Mouse (Mus musculus): Measurements from ENCODE around the gene Lck.

The Lck gene

DNA sequence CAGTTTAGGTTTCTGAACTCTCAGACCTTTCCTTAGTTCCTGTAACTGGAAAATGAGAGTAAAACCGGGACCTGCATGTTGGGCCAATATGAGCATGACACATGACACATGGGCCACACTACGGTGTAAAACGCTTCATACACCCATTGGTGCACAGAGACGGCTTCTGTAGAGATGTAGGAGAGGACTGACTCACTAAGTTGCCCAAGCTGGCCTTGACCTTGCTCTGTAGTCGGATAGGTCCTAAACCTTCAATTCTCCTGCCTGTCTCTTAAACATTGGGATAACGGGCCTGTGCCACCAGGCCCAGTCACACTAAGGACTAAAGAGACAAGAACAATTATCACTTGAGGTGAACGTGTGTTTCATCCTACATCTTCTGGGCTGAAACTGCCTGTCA, 5.1 kb downstream of the Lck start:
- TF ChIP-seq POU5F1 (IDR thresholded peaks at IDR 0.05; ENCODE audit: borderline replicate concordance, low read length) (no peak), NANOG (IDR thresholded peaks at IDR 0.05; ENCODE audit: borderline replicate concordance, low read length) (no peak), CTCF (conservative IDR thresholded peaks at IDR 0.05; ENCODE audit: low read length) (no peak)
- no peaks in the 10 kb centered on the region for H3K9me3 ChIP-seq (ENCODE audit: low read length)

DNA sequence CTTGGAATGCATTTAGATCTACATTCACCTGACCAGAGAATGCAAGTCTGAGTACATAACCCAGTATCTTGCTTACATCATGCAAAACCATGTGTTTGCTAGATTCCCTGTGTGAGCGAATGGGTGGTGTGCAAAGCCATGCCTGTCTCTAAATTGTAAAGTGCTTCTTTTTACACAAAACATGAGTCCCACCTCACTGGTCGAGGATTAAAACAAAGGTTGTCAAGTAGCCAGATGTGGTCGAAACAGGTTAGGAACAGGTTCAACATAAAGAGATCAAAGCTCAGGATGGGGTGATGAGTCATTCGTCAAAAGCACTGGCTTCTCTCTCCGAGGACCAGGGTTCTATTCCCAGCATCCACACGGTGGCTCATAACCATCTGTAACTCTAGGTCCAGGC, 8.3 kb downstream of the Lck start:
- Histone ChIP-seq H3K27me3 (ENCODE audit: insufficient read depth, low read length) (no peaks in the 10 kb centered on the region), H3K9me3 (ENCODE audit: low read length) (no peaks in the 10 kb centered on the region)
- TF ChIP-seq CTCF (conservative IDR thresholded peaks at IDR 0.05; ENCODE audit: low read length) (no peak), NANOG (IDR thresholded peaks at IDR 0.05; ENCODE audit: borderline replicate concordance, low read length) (no peak)

More for the DNA sequence above, 5.1 kb downstream of the Lck start:
- peaks cover 5% of the 10 kb centered on the region; the same call in 1 of the 2 replicates for H3K27me3 ChIP-seq (ENCODE audit: insufficient read depth, low read length)
- no peak overlapping the region for H3K4me3 ChIP-seq (replicated peaks; ENCODE audit: low read length)
- no peaks in the 10 kb centered on the region for H3K36me3 ChIP-seq (ENCODE audit: insufficient read depth, low read length)
- H3K4me1 ChIP-seq (replicated peaks; ENCODE audit: low read depth, low read length): peaks cover 33% of the 10 kb centered on the region

DNA sequence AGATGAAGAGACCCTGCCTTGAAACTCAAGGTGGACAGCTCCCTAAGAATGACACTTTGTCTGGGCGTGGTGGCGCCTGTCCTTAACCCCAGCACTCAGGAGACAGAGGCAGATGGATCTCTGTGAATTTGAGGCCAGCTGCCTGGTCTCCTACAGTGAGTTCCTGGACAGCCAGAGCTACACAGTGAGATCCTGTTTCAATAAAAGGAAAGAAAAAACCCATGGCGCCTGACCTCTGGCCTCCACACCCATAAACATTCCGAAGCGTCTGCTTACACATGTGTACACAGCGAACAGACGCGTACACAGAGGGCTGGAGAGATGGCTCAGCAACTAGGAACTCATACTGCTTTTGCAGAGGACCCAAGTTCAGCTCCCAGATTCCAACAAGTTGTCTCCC, 9.7 kb downstream of the Lck start:
- no peak overlapping the region for H3K4me3 ChIP-seq (replicated peaks; ENCODE audit: low read length)
- no peaks in the 10 kb centered on the region for H3K9me3 ChIP-seq (ENCODE audit: low read length)
- H3K36me3 ChIP-seq (ENCODE audit: insufficient read depth, low read length): no peaks in the 10 kb centered on the region
- no peak for TF ChIP-seq POU5F1 (IDR thresholded peaks at IDR 0.05; ENCODE audit: borderline replicate concordance, low read length)
- no peak for TF ChIP-seq CTCF (conservative IDR thresholded peaks at IDR 0.05; ENCODE audit: low read length)
- TF ChIP-seq NANOG (IDR thresholded peaks at IDR 0.05; ENCODE audit: borderline replicate concordance, low read length): no peak
- no peaks in the 10 kb centered on the region for H3K27me3 ChIP-seq (ENCODE audit: insufficient read depth, low read length)
- peaks cover 4% of the 10 kb centered on the region for H3K4me1 ChIP-seq (replicated peaks; ENCODE audit: low read depth, low read length)

More for the DNA sequence above, 8.3 kb downstream of the Lck start:
- Histone ChIP-seq H3K4me1 (replicated peaks; ENCODE audit: low read depth, low read length) (peaks cover 6% of the 10 kb centered on the region), H3K36me3 (ENCODE audit: insufficient read depth, low read length) (no peaks in the 10 kb centered on the region), H3K4me3 (replicated peaks; ENCODE audit: low read length) (no peak overlapping the region)

DNA sequence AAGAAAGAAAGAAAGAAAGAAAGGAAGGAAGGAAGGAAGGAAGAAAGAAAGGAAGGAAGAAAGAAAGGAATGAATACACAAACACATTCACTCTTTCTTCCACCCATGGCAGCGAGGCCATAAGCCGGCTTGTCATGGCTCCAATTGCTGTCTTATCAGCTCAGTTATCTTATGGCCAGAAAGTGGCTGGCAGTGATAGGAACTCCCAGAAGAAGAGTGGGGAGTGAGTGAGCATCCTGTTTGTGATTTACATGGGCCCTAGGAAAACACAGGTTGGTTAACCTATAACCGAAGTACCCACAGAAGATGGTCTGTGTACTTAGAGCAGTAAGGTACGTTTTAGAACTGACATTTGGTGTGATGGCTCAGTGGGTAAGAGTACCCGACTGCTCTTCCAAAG, 12.3 kb downstream of the Lck start:
- H3K4me3 ChIP-seq (replicated peaks; ENCODE audit: low read length): no peak overlapping the region
- TF ChIP-seq CTCF (conservative IDR thresholded peaks at IDR 0.05; ENCODE audit: low read length) (no peak), POU5F1 (IDR thresholded peaks at IDR 0.05; ENCODE audit: borderline replicate concordance, low read length) (no peak), NANOG (IDR thresholded peaks at IDR 0.05; ENCODE audit: borderline replicate concordance, low read length) (no peak)
- peaks cover 24% of the 10 kb centered on the region for H3K4me1 ChIP-seq (replicated peaks; ENCODE audit: low read depth, low read length)
- H3K27me3 ChIP-seq (ENCODE audit: insufficient read depth, low read length): peaks cover 4% of the 10 kb centered on the region; the same call in 1 of the 2 replicates
- no peaks in the 10 kb centered on the region for H3K36me3 ChIP-seq (ENCODE audit: insufficient read depth, low read length)
- H3K9me3 ChIP-seq (ENCODE audit: low read length): no peaks in the 10 kb centered on the region

DNA sequence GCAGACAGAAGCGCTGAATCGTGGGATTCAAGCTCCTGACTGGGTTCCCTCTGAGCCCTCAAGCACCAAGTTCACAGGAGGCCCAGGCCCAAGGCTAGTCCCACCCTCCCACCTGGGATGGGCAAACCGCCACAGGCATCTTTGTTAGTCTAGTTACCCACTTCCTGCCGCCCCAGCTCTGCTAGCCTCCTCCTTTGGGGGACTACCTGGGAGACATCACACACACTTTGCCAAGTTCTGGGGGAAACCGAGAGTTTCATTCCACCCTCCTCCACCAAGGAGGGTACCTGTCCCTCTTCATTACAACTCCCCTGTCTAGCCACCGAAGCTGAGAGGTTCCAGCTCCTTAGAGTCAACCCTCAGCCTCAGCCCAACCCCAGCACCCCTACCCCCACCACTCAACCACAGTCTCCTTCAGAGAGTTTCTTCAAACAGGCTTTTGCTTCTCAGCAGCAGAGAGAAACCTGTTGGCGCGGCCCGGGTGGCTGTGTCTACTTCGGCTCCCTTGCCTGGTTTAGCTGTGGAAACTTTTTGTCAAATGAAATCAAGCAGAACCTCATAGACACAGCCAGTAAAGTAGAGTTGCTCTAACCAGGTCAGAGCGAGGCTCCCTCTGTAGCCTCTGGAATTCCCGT, 15.0 kb downstream of the Lck start:
- peaks cover 42% of the 10 kb centered on the region for H3K4me1 ChIP-seq (replicated peaks; ENCODE audit: low read depth, low read length)
- no peaks in the 10 kb centered on the region for H3K9me3 ChIP-seq (ENCODE audit: low read length)
- peak overlapping the region; percentile 29; the same call in 1 of the 2 replicates for H3K4me3 ChIP-seq (replicated peaks; ENCODE audit: low read length)
- no peak for TF ChIP-seq NANOG (IDR thresholded peaks at IDR 0.05; ENCODE audit: borderline replicate concordance, low read length)
- TF ChIP-seq POU5F1 (IDR thresholded peaks at IDR 0.05; ENCODE audit: borderline replicate concordance, low read length): no peak
- TF ChIP-seq CTCF (conservative IDR thresholded peaks at IDR 0.05; ENCODE audit: low read length): no peak
- peaks cover 3% of the 10 kb centered on the region for H3K36me3 ChIP-seq (ENCODE audit: insufficient read depth, low read length)
- H3K27me3 ChIP-seq (ENCODE audit: insufficient read depth, low read length): peaks cover 4% of the 10 kb centered on the region; the same call in 1 of the 2 replicates

DNA sequence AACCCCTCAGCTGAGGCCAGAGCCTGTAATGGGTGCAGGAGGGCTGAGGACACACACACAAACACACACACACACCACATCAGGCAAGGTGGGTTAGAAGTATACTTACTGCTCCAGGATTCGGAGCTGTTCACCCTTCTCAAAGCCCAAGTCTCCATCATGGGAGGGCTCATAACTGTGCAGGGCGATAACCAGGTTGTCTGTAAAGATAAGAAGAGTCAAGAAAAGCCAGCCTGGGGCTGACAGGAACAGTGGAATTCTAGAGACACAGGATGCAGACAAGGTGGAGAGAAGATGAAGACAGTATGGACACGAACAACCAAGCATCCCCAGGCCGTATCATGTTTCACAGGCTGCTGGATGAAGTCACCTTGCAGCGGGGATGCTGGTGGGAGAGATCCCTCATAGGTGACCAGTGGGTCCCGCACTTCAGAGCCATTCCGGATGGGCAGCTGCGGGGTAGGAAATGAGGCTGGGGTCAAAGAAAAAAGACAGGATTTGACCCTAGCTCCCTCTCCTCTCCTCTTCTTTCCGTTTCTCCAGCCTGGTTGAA, 16.1 kb downstream of the Lck start:
- TF ChIP-seq POU5F1 (IDR thresholded peaks at IDR 0.05; ENCODE audit: borderline replicate concordance, low read length) (no peak), CTCF (conservative IDR thresholded peaks at IDR 0.05; ENCODE audit: low read length) (no peak), NANOG (IDR thresholded peaks at IDR 0.05; ENCODE audit: borderline replicate concordance, low read length) (no peak)
- Histone ChIP-seq H3K9me3 (ENCODE audit: low read length) (no peaks in the 10 kb centered on the region), H3K4me1 (replicated peaks; ENCODE audit: low read depth, low read length) (peaks cover 42% of the 10 kb centered on the region), H3K4me3 (replicated peaks; ENCODE audit: low read length) (peak overlapping the region; percentile 88), H3K27me3 (ENCODE audit: insufficient read depth, low read length) (peaks cover 4% of the 10 kb centered on the region; the same call in 1 of the 2 replicates), H3K36me3 (ENCODE audit: insufficient read depth, low read length) (peaks cover 14% of the 10 kb centered on the region)

DNA sequence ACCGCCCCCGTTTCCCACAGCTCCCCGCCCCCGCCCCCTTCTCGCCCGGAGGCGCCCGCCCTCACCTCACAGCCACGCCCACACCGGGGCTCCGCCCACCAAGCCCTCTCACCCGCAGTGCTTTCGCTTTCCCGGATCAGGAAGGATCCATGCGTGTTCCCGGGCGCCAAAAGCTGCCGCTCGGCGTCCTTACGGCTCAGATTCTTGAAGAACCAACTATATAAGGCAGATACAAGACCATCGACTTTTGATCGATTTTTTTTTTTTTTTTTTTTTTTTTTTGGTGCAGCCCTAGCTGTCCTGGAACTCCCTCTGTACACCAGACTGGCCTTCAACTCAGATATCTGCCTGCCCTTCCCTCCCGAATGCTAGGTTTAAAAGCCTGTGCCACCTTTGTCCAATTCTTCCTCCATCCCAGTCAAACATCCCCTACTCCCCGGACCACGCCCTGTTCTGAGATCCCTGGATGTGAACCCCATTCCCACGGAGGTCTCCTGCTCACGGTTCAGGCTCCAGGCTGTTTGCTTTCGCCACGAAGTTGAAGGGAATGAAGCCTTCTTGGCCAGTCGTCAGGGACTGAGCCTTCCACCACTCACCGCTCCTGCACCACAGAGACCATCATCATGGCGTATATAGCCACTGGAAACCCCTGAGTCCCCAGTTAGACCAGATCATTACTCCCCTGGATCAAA, 16.8 kb downstream of the Lck start:
- H3K4me3 ChIP-seq (replicated peaks; ENCODE audit: low read length): peak overlapping the region; percentile 88

DNA sequence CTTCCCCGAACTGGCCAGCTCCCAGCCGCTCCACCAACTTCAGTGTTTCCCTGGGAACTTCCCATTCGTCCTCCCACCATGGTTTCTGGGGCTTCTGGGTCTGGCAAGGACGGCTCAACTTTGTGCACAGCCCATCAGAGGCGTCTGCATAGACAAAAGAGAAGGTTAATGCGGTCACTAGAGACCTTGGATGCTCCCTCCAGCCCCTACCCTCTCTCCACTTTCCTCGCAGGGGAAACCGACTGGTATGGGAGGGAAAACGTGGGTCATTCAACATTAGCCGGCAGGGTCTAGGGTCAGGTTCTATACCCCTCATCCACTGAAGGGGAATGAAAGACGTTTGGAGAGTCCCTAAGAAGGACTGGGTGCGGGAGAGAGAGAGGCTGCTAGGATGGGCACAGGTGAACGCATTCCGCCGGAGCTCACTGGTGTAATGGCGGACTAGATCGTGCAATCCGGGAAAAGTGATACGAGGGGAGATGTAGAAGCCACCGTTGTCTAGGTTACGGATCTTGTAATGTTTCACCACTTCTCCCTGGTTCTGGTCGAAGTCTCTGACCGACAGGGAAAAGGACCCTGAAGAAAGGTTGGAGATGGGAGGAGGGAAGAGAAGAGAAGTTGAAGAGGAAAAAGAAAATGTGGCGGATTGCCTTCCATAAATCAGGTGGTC, 17.4 kb downstream of the Lck start:
- Histone ChIP-seq H3K4me1 (replicated peaks; ENCODE audit: low read depth, low read length) (peaks cover 48% of the 10 kb centered on the region), H3K4me3 (replicated peaks; ENCODE audit: low read length) (peak overlapping the region; percentile 88), H3K27me3 (ENCODE audit: insufficient read depth, low read length) (peaks cover 4% of the 10 kb centered on the region; the same call in 1 of the 2 replicates), H3K9me3 (ENCODE audit: low read length) (no peaks in the 10 kb centered on the region), H3K36me3 (ENCODE audit: insufficient read depth, low read length) (peaks cover 26% of the 10 kb centered on the region)
- TF ChIP-seq NANOG (IDR thresholded peaks at IDR 0.05; ENCODE audit: borderline replicate concordance, low read length) (no peak), CTCF (conservative IDR thresholded peaks at IDR 0.05; ENCODE audit: low read length) (no peak), POU5F1 (IDR thresholded peaks at IDR 0.05; ENCODE audit: borderline replicate concordance, low read length) (no peak)

More for the DNA sequence above, 16.8 kb downstream of the Lck start:
- Histone ChIP-seq H3K36me3 (ENCODE audit: insufficient read depth, low read length) (peaks cover 19% of the 10 kb centered on the region), H3K9me3 (ENCODE audit: low read length) (no peaks in the 10 kb centered on the region), H3K27me3 (ENCODE audit: insufficient read depth, low read length) (peaks cover 4% of the 10 kb centered on the region; the same call in 1 of the 2 replicates), H3K4me1 (replicated peaks; ENCODE audit: low read depth, low read length) (peaks cover 44% of the 10 kb centered on the region)
- TF ChIP-seq POU5F1 (IDR thresholded peaks at IDR 0.05; ENCODE audit: borderline replicate concordance, low read length) (no peak), CTCF (conservative IDR thresholded peaks at IDR 0.05; ENCODE audit: low read length) (no peak), NANOG (IDR thresholded peaks at IDR 0.05; ENCODE audit: borderline replicate concordance, low read length) (no peak)

Data from E14TG2a.4 (cell line).